Mouse (Mus musculus) stomach, postnatal 0 days (tissue): ENCODE measurements around the gene Npm3.

ENCODE experiments used
- CTCF ChIP-seq: IDR thresholded peaks from 2 replicates; pipeline ENCODE4 v1.5.1; 2016; ENCODE audit warnings: antibody characterized with exemption, low read depth, mild to moderate bottlenecking, moderate library complexity
- EP300 ChIP-seq: optimal IDR thresholded peaks from 2 replicates; pipeline ENCODE3; 2016; ENCODE audit warnings: antibody characterized with exemption

DNA sequence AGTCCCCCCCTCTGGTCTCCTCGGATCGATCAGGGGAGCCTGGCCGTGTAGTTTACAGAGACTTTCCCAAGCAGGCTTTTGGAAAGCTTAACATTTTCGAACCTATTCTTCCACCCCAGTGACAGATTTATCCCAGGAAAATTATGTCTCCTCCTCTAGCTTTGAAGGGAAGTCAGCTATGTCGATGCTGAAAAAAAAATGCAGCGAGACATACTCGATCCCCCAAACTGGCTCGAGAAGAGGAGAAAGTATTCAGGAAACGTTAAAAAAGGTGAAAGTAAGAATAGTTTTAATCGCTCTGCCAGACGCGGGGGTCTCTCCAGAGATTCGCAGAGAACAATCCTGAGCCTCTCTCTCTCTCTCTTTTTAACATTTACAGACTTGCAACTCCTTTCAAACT lies 9.2 kb downstream of the Npm3 start:
- no peak for TF ChIP-seq CTCF
- TF ChIP-seq EP300 = no peak
